Mouse (Mus musculus): ENCODE measurements around the gene Cdh13. TPM values are rescaled to one million over a fixed set of nuclear protein-coding genes. Genes with fewer than 3 reads are reported as not detected.

Gene Cdh13
- polyA plus RNA-seq, 1 experiment: 56.6 TPM

DNA sequence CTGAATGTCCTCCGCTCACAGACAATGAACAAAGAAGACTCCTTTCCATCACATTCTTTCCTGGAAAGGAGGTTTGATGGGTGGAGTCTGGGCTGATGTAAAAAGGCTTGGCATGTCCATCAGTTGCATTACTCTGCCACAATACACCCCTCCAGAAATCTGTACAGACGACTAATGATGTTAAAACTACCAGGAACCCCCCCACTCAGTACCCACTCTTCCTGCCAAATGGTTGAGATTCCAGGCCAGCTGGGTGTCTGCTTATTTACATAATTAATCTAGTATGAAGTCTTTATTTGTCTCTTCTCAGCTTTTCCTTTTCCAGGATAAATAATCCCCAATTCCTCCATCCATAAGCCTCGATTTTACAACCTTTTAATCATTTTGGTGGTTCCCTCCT, 80.2 kb downstream of the Cdh13 start:
- H3K36me3 ChIP-seq (ENCODE audit: control insufficient read depth, insufficient read depth): no peaks in the 10 kb centered on the region
- no peak overlapping the region for H3ac ChIP-seq (ENCODE audit: control insufficient read depth, insufficient read length)
- no peaks in the 10 kb centered on the region for H3K79me2 ChIP-seq (ENCODE audit: control insufficient read depth, insufficient read depth)
- H3K27me3 ChIP-seq (ENCODE audit: control insufficient read depth, insufficient read depth, insufficient read length): no peaks in the 10 kb centered on the region
- no peak for TF ChIP-seq CEBPB (IDR thresholded peaks at IDR 0.05; ENCODE audit: insufficient read depth, poor library complexity, severe bottlenecking)
- no peak for TF ChIP-seq POLR2AphosphoS2 (IDR thresholded peaks at IDR 0.05; ENCODE audit: insufficient read length, low read depth)
- TF ChIP-seq MYOG (IDR thresholded peaks at IDR 0.05; ENCODE audit: control insufficient read depth in 1 of 3, insufficient read depth in 1 of 3, insufficient read length in 2 of 3, low read depth in 2 of 3): no peak
- TF ChIP-seq TCF3 (IDR thresholded peaks at IDR 0.05; ENCODE audit: insufficient read length, low read depth): no peak
- TF ChIP-seq E2F4 (IDR thresholded peaks at IDR 0.05; ENCODE audit: insufficient read depth): no peak
- TF ChIP-seq TCF12 (IDR thresholded peaks at IDR 0.05; ENCODE audit: insufficient read depth, poor library complexity, severe bottlenecking): no peak
- TF ChIP-seq POLR2A (IDR thresholded peaks at IDR 0.05; ENCODE audit: insufficient read length, low read depth): no peak
- no peak for TF ChIP-seq REST (IDR thresholded peaks at IDR 0.05; ENCODE audit: insufficient read depth, insufficient read length)
- TF ChIP-seq MAX (IDR thresholded peaks at IDR 0.05; ENCODE audit: low read depth): no peak
- TF ChIP-seq SRF (IDR thresholded peaks at IDR 0.05; ENCODE audit: control insufficient read depth, insufficient read length, low read depth): no peak
- TF ChIP-seq USF1 (IDR thresholded peaks at IDR 0.05; ENCODE audit: low read depth): no peak
- no peak for TF ChIP-seq MYOD1 (IDR thresholded peaks at IDR 0.05; ENCODE audit: control insufficient read depth in 1 of 3, insufficient read length in 2 of 3, low read depth in 2 of 3)
- H3K4me3 ChIP-seq: no peak overlapping the region
- H3K4me2 ChIP-seq (ENCODE audit: low read depth): no peak overlapping the region

DNA sequence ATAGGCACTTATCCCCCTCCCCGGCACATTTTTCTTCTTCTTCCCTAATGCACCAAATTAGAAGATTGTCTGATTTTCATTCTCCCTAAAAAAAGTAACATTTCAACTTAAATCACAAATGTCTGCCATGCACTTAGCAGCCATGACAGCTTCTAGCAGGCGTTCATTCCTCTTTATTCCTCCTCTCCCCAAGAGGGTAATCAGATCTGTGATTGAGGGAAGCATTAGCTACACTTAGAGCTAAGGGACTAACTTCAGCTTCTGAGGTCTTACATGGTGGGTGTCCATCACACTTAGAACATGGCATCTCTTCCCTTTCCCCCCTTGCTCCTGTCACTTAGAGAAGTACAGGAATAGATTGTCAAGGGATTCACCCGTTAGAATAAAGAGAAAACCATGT, 89.6 kb downstream of the Cdh13 start:
- Histone ChIP-seq H3K27me3 (ENCODE audit: control insufficient read depth, insufficient read depth, insufficient read length) (no peaks in the 10 kb centered on the region), H3K79me2 (ENCODE audit: control insufficient read depth, insufficient read depth) (peaks cover 9% of the 10 kb centered on the region), H3K36me3 (ENCODE audit: control insufficient read depth, insufficient read depth) (no peaks in the 10 kb centered on the region), H3ac (ENCODE audit: control insufficient read depth, insufficient read length) (no peak overlapping the region), H3K4me2 (ENCODE audit: low read depth) (no peak overlapping the region), H3K4me3 (no peak overlapping the region)
- no peak for TF ChIP-seq POLR2A (IDR thresholded peaks at IDR 0.05; ENCODE audit: insufficient read length, low read depth)
- TF ChIP-seq SRF (IDR thresholded peaks at IDR 0.05; ENCODE audit: control insufficient read depth, insufficient read length, low read depth): no peak
- TF ChIP-seq MAX (IDR thresholded peaks at IDR 0.05; ENCODE audit: low read depth): no peak
- TF ChIP-seq REST (IDR thresholded peaks at IDR 0.05; ENCODE audit: insufficient read depth, insufficient read length): no peak
- no peak for TF ChIP-seq TCF3 (IDR thresholded peaks at IDR 0.05; ENCODE audit: insufficient read length, low read depth)
- no peak for TF ChIP-seq POLR2AphosphoS2 (IDR thresholded peaks at IDR 0.05; ENCODE audit: insufficient read length, low read depth)
- no peak for TF ChIP-seq CEBPB (IDR thresholded peaks at IDR 0.05; ENCODE audit: insufficient read depth, poor library complexity, severe bottlenecking)
- TF ChIP-seq USF1 (IDR thresholded peaks at IDR 0.05; ENCODE audit: low read depth): no peak
- no peak for TF ChIP-seq MYOG (IDR thresholded peaks at IDR 0.05; ENCODE audit: control insufficient read depth in 1 of 3, insufficient read depth in 1 of 3, insufficient read length in 2 of 3, low read depth in 2 of 3)
- TF ChIP-seq TCF12 (IDR thresholded peaks at IDR 0.05; ENCODE audit: insufficient read depth, poor library complexity, severe bottlenecking): no peak
- TF ChIP-seq E2F4 (IDR thresholded peaks at IDR 0.05; ENCODE audit: insufficient read depth): no peak
- no peak for TF ChIP-seq MYOD1 (IDR thresholded peaks at IDR 0.05; ENCODE audit: control insufficient read depth in 1 of 3, insufficient read length in 2 of 3, low read depth in 2 of 3)

DNA sequence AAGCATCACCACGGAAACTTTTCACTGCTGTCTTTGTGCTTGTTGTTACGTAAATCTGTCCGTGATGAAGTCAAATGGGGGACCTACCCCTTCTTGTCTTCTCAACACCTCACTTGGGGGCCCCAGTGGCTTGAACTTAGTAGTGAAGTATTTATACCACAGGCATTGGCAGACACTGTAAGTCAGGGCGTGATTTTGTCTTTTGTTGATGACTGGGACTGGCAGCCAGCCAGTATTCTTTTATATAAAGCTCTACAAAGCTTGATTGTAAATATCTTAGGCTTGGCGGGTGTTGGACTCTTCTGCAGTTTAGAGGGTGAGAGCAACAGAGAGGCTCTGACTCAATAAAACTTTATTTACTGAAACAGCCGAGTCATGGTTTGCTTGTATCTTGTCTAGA, 91.2 kb downstream of the Cdh13 start:
- TF ChIP-seq USF1 (IDR thresholded peaks at IDR 0.05; ENCODE audit: low read depth) (no peak), REST (IDR thresholded peaks at IDR 0.05; ENCODE audit: insufficient read depth, insufficient read length) (no peak), MAX (IDR thresholded peaks at IDR 0.05; ENCODE audit: low read depth) (no peak), TCF3 (IDR thresholded peaks at IDR 0.05; ENCODE audit: insufficient read length, low read depth) (no peak), CEBPB (IDR thresholded peaks at IDR 0.05; ENCODE audit: insufficient read depth, poor library complexity, severe bottlenecking) (no peak), POLR2AphosphoS2 (IDR thresholded peaks at IDR 0.05; ENCODE audit: insufficient read length, low read depth) (no peak), TCF12 (IDR thresholded peaks at IDR 0.05; ENCODE audit: insufficient read depth, poor library complexity, severe bottlenecking) (no peak), SRF (IDR thresholded peaks at IDR 0.05; ENCODE audit: control insufficient read depth, insufficient read length, low read depth) (no peak), POLR2A (IDR thresholded peaks at IDR 0.05; ENCODE audit: insufficient read length, low read depth) (no peak), MYOD1 (IDR thresholded peaks at IDR 0.05; ENCODE audit: control insufficient read depth in 1 of 3, insufficient read length in 2 of 3, low read depth in 2 of 3) (no peak), MYOG (IDR thresholded peaks at IDR 0.05; ENCODE audit: control insufficient read depth in 1 of 3, insufficient read depth in 1 of 3, insufficient read length in 2 of 3, low read depth in 2 of 3) (no peak), E2F4 (IDR thresholded peaks at IDR 0.05; ENCODE audit: insufficient read depth) (no peak)
- no peak overlapping the region for H3K4me2 ChIP-seq (ENCODE audit: low read depth)
- H3K27me3 ChIP-seq (ENCODE audit: control insufficient read depth, insufficient read depth, insufficient read length): no peaks in the 10 kb centered on the region
- no peaks in the 10 kb centered on the region for H3K36me3 ChIP-seq (ENCODE audit: control insufficient read depth, insufficient read depth)
- H3K4me3 ChIP-seq: no peak overlapping the region
- peaks cover 9% of the 10 kb centered on the region for H3K79me2 ChIP-seq (ENCODE audit: control insufficient read depth, insufficient read depth)
- H3ac ChIP-seq (ENCODE audit: control insufficient read depth, insufficient read length): no peak overlapping the region

DNA sequence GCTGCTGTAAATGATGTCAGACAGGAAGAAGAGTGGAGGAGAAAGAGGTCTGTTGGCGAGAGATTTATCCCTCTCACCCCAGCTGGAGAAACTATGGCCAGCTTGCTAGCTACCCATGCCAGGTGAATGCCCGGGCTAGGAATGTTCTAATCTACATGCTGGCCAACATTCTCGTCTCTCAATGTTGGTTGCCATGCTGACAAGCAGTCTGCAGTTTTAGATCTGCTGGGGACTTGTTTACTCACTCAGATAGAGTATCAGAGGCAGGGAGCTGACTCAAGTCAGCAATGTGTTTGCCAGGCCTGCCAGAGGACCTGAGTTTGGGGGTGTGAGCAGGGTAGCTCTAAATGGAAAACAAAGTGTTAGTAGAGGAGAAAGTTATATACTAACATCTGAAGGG, 93.3 kb downstream of the Cdh13 start:
- no peak overlapping the region for H3K4me3 ChIP-seq

DNA sequence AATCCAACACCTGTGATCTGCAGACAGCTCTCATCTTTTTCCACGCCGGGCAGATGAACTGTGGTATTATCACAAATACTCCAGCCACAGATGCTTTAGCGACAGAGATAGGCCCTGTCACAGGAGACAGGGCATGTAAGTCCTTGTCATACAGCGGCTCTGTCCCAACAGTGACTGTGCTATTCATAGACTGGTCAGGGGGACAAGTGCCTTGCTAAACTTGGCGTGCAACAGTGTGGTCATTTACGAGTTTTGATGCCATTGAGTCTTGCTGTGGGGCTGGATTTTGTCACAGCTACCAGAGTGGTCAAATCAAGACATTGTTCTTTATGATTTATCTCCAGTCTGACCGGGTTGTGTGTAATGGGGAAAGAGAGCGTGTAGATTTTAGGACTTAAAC, 95.5 kb downstream of the Cdh13 start:
- H3K4me3 ChIP-seq: no peak overlapping the region
- TF ChIP-seq E2F4 (IDR thresholded peaks at IDR 0.05; ENCODE audit: insufficient read depth) (no peak), MYOD1 (IDR thresholded peaks at IDR 0.05; ENCODE audit: control insufficient read depth in 1 of 3, insufficient read length in 2 of 3, low read depth in 2 of 3) (no peak), USF1 (IDR thresholded peaks at IDR 0.05; ENCODE audit: low read depth) (no peak), SRF (IDR thresholded peaks at IDR 0.05; ENCODE audit: control insufficient read depth, insufficient read length, low read depth) (no peak), POLR2A (IDR thresholded peaks at IDR 0.05; ENCODE audit: insufficient read length, low read depth) (no peak), TCF12 (IDR thresholded peaks at IDR 0.05; ENCODE audit: insufficient read depth, poor library complexity, severe bottlenecking) (no peak), CEBPB (IDR thresholded peaks at IDR 0.05; ENCODE audit: insufficient read depth, poor library complexity, severe bottlenecking) (no peak), REST (IDR thresholded peaks at IDR 0.05; ENCODE audit: insufficient read depth, insufficient read length) (no peak), POLR2AphosphoS2 (IDR thresholded peaks at IDR 0.05; ENCODE audit: insufficient read length, low read depth) (no peak), MYOG (IDR thresholded peaks at IDR 0.05; ENCODE audit: control insufficient read depth in 1 of 3, insufficient read depth in 1 of 3, insufficient read length in 2 of 3, low read depth in 2 of 3) (no peak), MAX (IDR thresholded peaks at IDR 0.05; ENCODE audit: low read depth) (no peak), TCF3 (IDR thresholded peaks at IDR 0.05; ENCODE audit: insufficient read length, low read depth) (no peak)
- H3K79me2 ChIP-seq (ENCODE audit: control insufficient read depth, insufficient read depth): no peaks in the 10 kb centered on the region
- H3K27me3 ChIP-seq (ENCODE audit: control insufficient read depth, insufficient read depth, insufficient read length): no peaks in the 10 kb centered on the region
- no peak overlapping the region for H3K4me2 ChIP-seq (ENCODE audit: low read depth)
- no peak overlapping the region for H3ac ChIP-seq (ENCODE audit: control insufficient read depth, insufficient read length)
- no peaks in the 10 kb centered on the region for H3K36me3 ChIP-seq (ENCODE audit: control insufficient read depth, insufficient read depth)

More for the DNA sequence above, 93.3 kb downstream of the Cdh13 start:
- no peak overlapping the region for H3ac ChIP-seq (ENCODE audit: control insufficient read depth, insufficient read length)
- H3K27me3 ChIP-seq (ENCODE audit: control insufficient read depth, insufficient read depth, insufficient read length): no peaks in the 10 kb centered on the region
- no peak overlapping the region for H3K4me2 ChIP-seq (ENCODE audit: low read depth)
- TF ChIP-seq CEBPB (IDR thresholded peaks at IDR 0.05; ENCODE audit: insufficient read depth, poor library complexity, severe bottlenecking) (no peak), REST (IDR thresholded peaks at IDR 0.05; ENCODE audit: insufficient read depth, insufficient read length) (no peak), POLR2A (IDR thresholded peaks at IDR 0.05; ENCODE audit: insufficient read length, low read depth) (no peak), SRF (IDR thresholded peaks at IDR 0.05; ENCODE audit: control insufficient read depth, insufficient read length, low read depth) (no peak)
- no peaks in the 10 kb centered on the region for H3K79me2 ChIP-seq (ENCODE audit: control insufficient read depth, insufficient read depth)
- H3K36me3 ChIP-seq (ENCODE audit: control insufficient read depth, insufficient read depth): no peaks in the 10 kb centered on the region

Data from myocyte (in vitro differentiated cells).